Mouse (Mus musculus): ENCODE measurements around the gene Rnf41. TPM values are rescaled to one million over a fixed set of nuclear protein-coding genes. Genes with fewer than 3 reads are reported as not detected.

Rnf41 gene
- total RNA-seq, 2 experiments from 2014 or later = 49.9 to 50.9 TPM

GRCm38 (mm10) chr10:128459409-128460269 lies 48.2 kb downstream of the Rnf41 start:
- no peak for DNase-seq (ENCODE audit: low spot score in 2 of 2)

GRCm38 (mm10) chr10:128460270-128460630 lies 48.8 kb downstream of the Rnf41 start:
- no peak for DNase-seq (ENCODE audit: low spot score in 2 of 2)

GRCm38 (mm10) chr10:128474366-128474765 lies 62.9 kb downstream of the Rnf41 start:
- DNase-seq (ENCODE audit: low spot score in 2 of 2) = no peak

GRCm38 (mm10) chr10:128486370-128486769 lies 74.9 kb downstream of the Rnf41 start:
- DNase-seq (ENCODE audit: low spot score in 2 of 2) = no peak

GRCm38 (mm10) chr10:128487861-128488712 lies 76.6 kb downstream of the Rnf41 start:
- no peak for DNase-seq (ENCODE audit: low spot score in 2 of 2)

- no peak for DNase-seq (ENCODE audit: low spot score in 2 of 2)
These were observed 77.3 kb downstream of the Rnf41 start for GRCm38 (mm10) chr10:128488776-128489175.

- DNase-seq (ENCODE audit: low spot score in 2 of 2) = no peak
These were observed 77.9 kb downstream of the Rnf41 start for GRCm38 (mm10) chr10:128489380-128489779.

- no peak for DNase-seq (ENCODE audit: low spot score in 2 of 2)
These were observed 78.3 kb downstream of the Rnf41 start for GRCm38 (mm10) chr10:128489785-128490184.

- DNase-seq (ENCODE audit: low spot score in 2 of 2) = no peak
These were observed 78.8 kb downstream of the Rnf41 start for GRCm38 (mm10) chr10:128490232-128490631.

- DNase-seq (ENCODE audit: low spot score in 2 of 2) = no peak
These were observed 79.5 kb downstream of the Rnf41 start for GRCm38 (mm10) chr10:128490912-128491311.

Small RNAs within 50 kb of the gene (microRNA-seq; reads per million reads assigned to microRNA genes)
- gene Gm25361 = not detected
- gene Gm26308 = not detected
- gene Mir6914 = not detected
- gene Mir6915 = 1.3 reads per million
- gene Mir8105 = 0.79 reads per million

Other genes starting within 250 kb of the Rnf41 start
- 100 to 1,000 TPM in 1 of 2 experiments, 10 to 100 TPM in 1; 90.2 to 104 TPM for gene Rbms2, start 231.4 kb upstream of the Rnf41 start, total RNA-seq (2021)
- gene Gls2, start 217.2 kb upstream of the Rnf41 start, total RNA-seq (2021) = 1 to 10 TPM; 4.8 to 8.2 TPM
- 10 to 100 TPM; 23.2 to 25.9 TPM for gene Spryd4, start 199.8 kb upstream of the Rnf41 start, total RNA-seq (2021)
- gene Mip, start 185.8 kb upstream of the Rnf41 start, total RNA-seq (2021) = not detected
- gene Timeless, start 179.6 kb upstream of the Rnf41 start, total RNA-seq (2021) = 10 to 100 TPM; 28.4 to 34.0 TPM
- gene Apon, start 157.6 kb upstream of the Rnf41 start, total RNA-seq (2021) = 1 to 10 TPM in 1 of 2 experiments, not detected in 1; 4.7 TPM
- 10 to 100 TPM; 13.3 to 76.4 TPM for gene Apof, start 143.0 kb upstream of the Rnf41 start, total RNA-seq (2021)
- 10 to 100 TPM; 41.5 to 45.9 TPM for gene Stat2, start 141.1 kb upstream of the Rnf41 start, total RNA-seq (2021)
- not detected for gene Il23a, start 112.9 kb upstream of the Rnf41 start, total RNA-seq (2021)
- gene Pan2, start 108.3 kb upstream of the Rnf41 start, total RNA-seq (2021) = 10 to 100 TPM; 43.6 to 45.3 TPM
- gene Cnpy2, start 89.2 kb upstream of the Rnf41 start, total RNA-seq (2021) = 100 to 1,000 TPM; 178 to 188 TPM
- 100 to 1,000 TPM; 300 to 355 TPM for gene Cs, start 73.9 kb upstream of the Rnf41 start, total RNA-seq (2021)
- gene Coq10a, start 42.7 kb upstream of the Rnf41 start, total RNA-seq (2021) = 10 to 100 TPM; 48.3 to 62.1 TPM
- gene Ankrd52, start 34.5 kb upstream of the Rnf41 start, total RNA-seq (2021) = 10 to 100 TPM; 71.5 to 75.1 TPM
- gene Slc39a5, start 10.4 kb upstream of the Rnf41 start, total RNA-seq (2021) = 10 to 100 TPM in 1 of 2 experiments, 1 to 10 TPM in 1; 5.7 to 13.2 TPM
- gene Nabp2, start 165 bp upstream of the Rnf41 start, total RNA-seq (2021) = 10 to 100 TPM; 69.5 to 72.7 TPM
- gene Smarcc2, start 47.6 kb downstream of the Rnf41 start, total RNA-seq (2021) = 100 to 1,000 TPM; 138 to 157 TPM
- gene Myl6, start 82.5 kb downstream of the Rnf41 start, total RNA-seq (2021) = 100 to 1,000 TPM; 703 to 716 TPM
- 1 to 10 TPM; 6.8 to 8.2 TPM for gene Myl6b, start 87.0 kb downstream of the Rnf41 start, total RNA-seq (2021)
- gene Esyt1, start 114.2 kb downstream of the Rnf41 start, total RNA-seq (2021) = 10 to 100 TPM; 30.3 to 34.5 TPM
- 10 to 100 TPM; 10.9 to 11.0 TPM for gene Zc3h10, start 136.1 kb downstream of the Rnf41 start, total RNA-seq (2021)
- gene Rpl41, start 137.6 kb downstream of the Rnf41 start, total RNA-seq (2021) = 1,000 to 10,000 TPM; 3,532 to 3,650 TPM
- 100 to 1,000 TPM; 112 to 119 TPM for gene Pa2g4, start 154.3 kb downstream of the Rnf41 start, total RNA-seq (2021)
- 10 to 100 TPM in 1 of 2 experiments, 1 to 10 TPM in 1; 8.9 to 10.9 TPM for gene Erbb3, start 178.0 kb downstream of the Rnf41 start, total RNA-seq (2021)
- gene Rps26, start 215.1 kb downstream of the Rnf41 start, total RNA-seq (2021) = 100 to 1,000 TPM; 935 to 938 TPM
- 1 to 10 TPM; 3.8 to 4.1 TPM for gene Ikzf4, start 234.3 kb downstream of the Rnf41 start, total RNA-seq (2021)

Measured in adrenal gland, postnatal 4 days (tissue).